Mouse (Mus musculus) CH12.LX (cell line): ENCODE measurements at regions not wholly inside any gene's neighbourhood (a gene's known extent, or its start where the extent isn't known, plus 50 kb on each side); places are given as distances from the start of the nearest gene placed in this dataset.
A peak's percentile ranks its signal among the peaks of the same experiment; 100 is the strongest.

Experiments
- DNase-seq: peaks from one replicate; pipeline ENCODE4 v3.0.0-alpha.2; 2013; ENCODE audit errors: extremely low read depth
- H3K27ac ChIP-seq: 2 replicates; pipeline ENCODE4 v1.5.1; 2012; ENCODE audit warnings: low read depth, mild to moderate bottlenecking, control low read depth, moderate library complexity; ENCODE audit not compliant: insufficient read depth
- H3K27me3 ChIP-seq: replicated peaks from 2 replicates; pipeline ENCODE3; 2012; ENCODE audit warnings: inconsistent platforms
- H3K36me3 ChIP-seq, 2 experiments: replicated peaks in 1 of 2; 2 replicates each; pipeline versions ENCODE3 to v1.6.1; 2012; ENCODE audit warnings: inconsistent platforms in 1 of 2, low read length in 1 of 2, mild to moderate bottlenecking in 1 of 2, mixed read lengths in 1 of 2, moderate library complexity in 1 of 2; ENCODE audit not compliant: control insufficient read depth in 1 of 2, insufficient read depth in 1 of 2
- H3K4me1 ChIP-seq, 2 experiments: 2 replicates each; pipeline ENCODE4 v1.6.1; 2012; ENCODE audit warnings: inconsistent platforms in 1 of 2, moderate library complexity in 1 of 2; ENCODE audit not compliant: insufficient read depth in 2 of 2, control insufficient read depth in 1 of 2
- H3K4me2 ChIP-seq: 2 replicates; pipeline ENCODE4 v1.6.1; 2012; ENCODE audit warnings: low read depth, mild to moderate bottlenecking, control low read depth; ENCODE audit not compliant: poor library complexity, insufficient read depth, severe bottlenecking
- H3K4me3 ChIP-seq, 3 experiments: fragments of 150-350 bp in 1 of 3; sonication (generic) in 1 of 3; replicated peaks in 1 of 3; 2 replicates each; pipeline versions ENCODE3 to v1.5.1; 2011 to 2012; ENCODE audit warnings: low read depth in 2 of 3, low read length in 2 of 3, mild to moderate bottlenecking in 2 of 3, moderate library complexity in 2 of 3, control low read depth in 1 of 3, improper control_type of control experiment in 1 of 3, inconsistent platforms in 1 of 3, mixed read lengths in 1 of 3; ENCODE audit not compliant: poor library complexity in 1 of 3
- H3K79me2 ChIP-seq: replicated peaks from 2 replicates; pipeline ENCODE4 v1.6.1; 2012; ENCODE audit warnings: mild to moderate bottlenecking, moderate library complexity; ENCODE audit not compliant: control insufficient read depth, poor library complexity, insufficient read depth, severe bottlenecking; ENCODE audit errors: extremely low read depth
- H3K9ac ChIP-seq: 2 replicates; pipeline ENCODE4 v1.6.1; 2012; ENCODE audit warnings: low read depth, mild to moderate bottlenecking, control low read depth, moderate library complexity; ENCODE audit not compliant: insufficient read depth
- H3K9me3 ChIP-seq: replicated peaks from 2 replicates; pipeline ENCODE3; 2012; ENCODE audit warnings: low read length, inconsistent platforms, mixed read lengths
- BHLHE40 ChIP-seq: IDR thresholded peaks from 2 replicates; pipeline ENCODE4 v1.6.1; 2011; ENCODE audit warnings: mild to moderate bottlenecking, low read depth, low read length, improper control_type of control experiment
- CHD1 ChIP-seq: IDR thresholded peaks from 2 replicates; pipeline ENCODE4 v1.6.1; 2012; ENCODE audit warnings: low read depth, low read length, improper control_type of control experiment, inconsistent platforms
- CHD2 ChIP-seq: IDR thresholded peaks from 2 replicates; pipeline ENCODE4 v1.6.1; 2011; ENCODE audit warnings: low read length, improper control_type of control experiment
- CTCF ChIP-seq, 2 experiments: IDR thresholded peaks in 1 of 2; conservative IDR thresholded peaks in 1 of 2; 2 replicates each; pipeline ENCODE4 v1.5.1; 2011 to 2012; ENCODE audit warnings: low read depth in 2 of 2, low read length in 2 of 2, improper control_type of control experiment in 1 of 2, inconsistent platforms in 1 of 2, mild to moderate bottlenecking in 1 of 2, moderate library complexity in 1 of 2
- GABPA ChIP-seq: IDR thresholded peaks from 2 replicates; pipeline ENCODE4 v1.6.1; 2012; ENCODE audit warnings: low read depth, low read length, improper control_type of control experiment, inconsistent platforms; ENCODE audit not compliant: insufficient replicate concordance
- IRF4 ChIP-seq: IDR thresholded peaks from 2 replicates; pipeline ENCODE4 v1.6.1; 2014; ENCODE audit warnings: low read depth, mild to moderate bottlenecking, inconsistent platforms, low read length, improper control_type of control experiment
- JUN ChIP-seq: IDR thresholded peaks from 2 replicates; pipeline ENCODE4 v1.6.1; 2011; ENCODE audit warnings: low read depth, mild to moderate bottlenecking, low read length, improper control_type of control experiment, moderate library complexity; ENCODE audit not compliant: insufficient read depth
- KAT2A ChIP-seq: IDR thresholded peaks from 2 replicates; pipeline ENCODE4 v1.6.1; 2012; ENCODE audit warnings: low read length, improper control_type of control experiment, inconsistent platforms; ENCODE audit not compliant: insufficient replicate concordance
- MAFK ChIP-seq: IDR thresholded peaks from 2 replicates; pipeline ENCODE4 v1.6.1; 2011; ENCODE audit warnings: low read length, improper control_type of control experiment; ENCODE audit not compliant: insufficient replicate concordance
- MAX ChIP-seq: IDR thresholded peaks from 2 replicates; pipeline ENCODE4 v1.6.1; 2011; ENCODE audit warnings: low read length, improper control_type of control experiment
- MAZ ChIP-seq: IDR thresholded peaks from 2 replicates; pipeline ENCODE4 v1.6.1; 2012; ENCODE audit warnings: low read depth, mild to moderate bottlenecking, inconsistent platforms, low read length, improper control_type of control experiment, moderate library complexity
- MEF2A ChIP-seq: IDR thresholded peaks from 2 replicates; pipeline ENCODE4 v1.6.1; 2014; ENCODE audit warnings: low read depth, mild to moderate bottlenecking, inconsistent platforms, low read length, improper control_type of control experiment, borderline replicate concordance
- MXI1 ChIP-seq: IDR thresholded peaks from 2 replicates; pipeline ENCODE4 v1.6.1; 2011; ENCODE audit warnings: mild to moderate bottlenecking, low read depth, low read length, improper control_type of control experiment
- NELFE ChIP-seq: IDR thresholded peaks from 2 replicates; pipeline ENCODE4 v1.6.1; 2011; ENCODE audit warnings: low read depth, low read length, improper control_type of control experiment
- NRF1 ChIP-seq: IDR thresholded peaks from 2 replicates; pipeline ENCODE4 v1.6.1; 2014; ENCODE audit warnings: low read depth, mild to moderate bottlenecking, inconsistent platforms, low read length, improper control_type of control experiment, moderate library complexity
- POLR2A ChIP-seq: IDR thresholded peaks from 2 replicates; pipeline ENCODE4 v1.6.1; 2011; ENCODE audit warnings: low read depth, mild to moderate bottlenecking, improper control_type of control experiment, low read length
- RAD21 ChIP-seq: IDR thresholded peaks from 2 replicates; pipeline ENCODE4 v1.6.1; 2011; ENCODE audit warnings: low read depth, mild to moderate bottlenecking, low read length, improper control_type of control experiment, moderate library complexity
- SIN3A ChIP-seq: IDR thresholded peaks from 2 replicates; pipeline ENCODE4 v1.6.1; 2012; ENCODE audit warnings: low read length, improper control_type of control experiment, inconsistent platforms
- SMC3 ChIP-seq: IDR thresholded peaks from 2 replicates; pipeline ENCODE4 v1.6.1; 2011; ENCODE audit warnings: low read depth, low read length, improper control_type of control experiment
- TCF12 ChIP-seq: IDR thresholded peaks from 2 replicates; pipeline ENCODE4 v1.6.1; 2014; ENCODE audit warnings: low read depth, mild to moderate bottlenecking, inconsistent platforms, low read length, improper control_type of control experiment
- USF1 ChIP-seq: IDR thresholded peaks from 2 replicates; pipeline ENCODE4 v1.6.1; 2014; ENCODE audit warnings: low read depth, mild to moderate bottlenecking, inconsistent platforms, low read length, improper control_type of control experiment
- USF2 ChIP-seq: conservative IDR thresholded peaks from 2 replicates; pipeline ENCODE4 v1.6.1; 2011; ENCODE audit warnings: low read depth, low read length, improper control_type of control experiment
- ZNF384 ChIP-seq: IDR thresholded peaks from 2 replicates; pipeline ENCODE4 v1.6.1; 2012; ENCODE audit warnings: low read depth, low read length, improper control_type of control experiment, inconsistent platforms
- dilution Hi-C: fragments of 300-500 bp; cut with MboI; formaldehyde crosslinking; loops from 2 replicates; pipeline ENCODE4 v1.14.3; 2020; ENCODE audit warnings: low sequenced_read_pairs; ENCODE audit not compliant: extremely low pct_unique_long_range_greater_than_20kb, extremely low pct_ligation_motif_present
- in situ Hi-C: fragments of 300-500 bp; cut with MboI; formaldehyde crosslinking; loops from 3 replicates; pipeline ENCODE4 v1.14.3; 2019; ENCODE audit warnings: low sequenced_read_pairs, low pct_ligation_motif_present, low pct_unique_long_range_greater_than_20kb, mixed read lengths

- DNase-seq = no peak
- Histone ChIP-seq H3K36me3 (no peaks in the 10 kb centered on the region), H3K4me3 (no peak overlapping the region), H3K4me2 (no peak overlapping the region), H3K9ac (0 out of 2 replicates have a peak overlapping the region, but pooled peaks have one; percentile 28), H3K27ac (peak overlapping the region; percentile 84), H3K79me2 (no peaks in the 10 kb centered on the region), H3K27me3 (no peaks in the 10 kb centered on the region), H3K9me3 (no peaks in the 10 kb centered on the region), H3K4me1 (peaks cover 35 to 77% of the 10 kb centered on the region in 2 experiments)
- in situ Hi-C loops = loop anchor here (5.0 kb wide), 1 partner anchor 72 kb away; no protein-coding TSS in a partner anchor
- TF ChIP-seq USF2 = no peak
- TF ChIP-seq BHLHE40 = no peak
- peak; percentile 91 for TF ChIP-seq ZNF384
- no peak for TF ChIP-seq POLR2A
- no peak for TF ChIP-seq GABPA
- TF ChIP-seq MAZ = no peak
- TF ChIP-seq MEF2A = no peak
- TF ChIP-seq USF1 = no peak
- no peak for TF ChIP-seq KAT2A
- TF ChIP-seq NELFE = no peak
- TF ChIP-seq TCF12 = no peak
- no peak for TF ChIP-seq MXI1
- peak; percentile 13; the same call in 1 of the 2 replicates for TF ChIP-seq SMC3
- TF ChIP-seq MAFK = no peak
- no peak for TF ChIP-seq SIN3A
- dilution Hi-C loops = no loop called here
These were observed 78.2 kb downstream of the Cxcr4 start for GRCm38 (mm10) chr1:128513911-128514310.

DNA sequence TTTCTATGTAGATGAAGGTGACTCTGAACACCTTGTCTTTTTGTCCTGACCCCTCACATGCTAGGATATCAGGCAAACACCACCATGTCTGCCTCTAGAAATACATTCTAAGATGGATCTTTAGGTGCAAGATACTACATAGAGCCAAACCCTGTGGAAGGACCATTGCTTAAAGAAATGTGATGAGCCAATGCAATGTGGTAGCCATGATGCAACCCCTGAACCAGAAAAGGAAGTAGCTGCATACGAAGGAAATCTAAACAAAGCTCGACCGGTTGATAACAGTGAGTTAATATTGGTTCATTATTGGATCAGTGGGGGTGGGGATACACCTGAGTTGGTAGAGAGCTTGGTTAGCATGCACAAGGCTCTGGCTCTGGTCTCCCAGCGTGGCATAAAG, 78.9 kb downstream of the Cxcr4 start:
- H3K9me3 ChIP-seq = no peaks in the 10 kb centered on the region
- no peaks in the 10 kb centered on the region for H3K79me2 ChIP-seq
- no peak overlapping the region for H3K4me2 ChIP-seq
- H3K4me1 ChIP-seq = peaks cover 36 to 77% of the 10 kb centered on the region in 2 experiments
- no peaks in the 10 kb centered on the region for H3K27me3 ChIP-seq
- no peak for DNase-seq
- in situ Hi-C loops (loop anchor here (5.0 kb wide), 1 partner anchor 71 kb away; no protein-coding TSS in a partner anchor), dilution Hi-C loops (no loop called here)
- H3K36me3 ChIP-seq = no peaks in the 10 kb centered on the region
- H3K27ac ChIP-seq = 0 out of 2 replicates have a peak overlapping the region, but pooled peaks have one; percentile 9
- TF ChIP-seq CHD1 = no peak
- TF ChIP-seq CTCF (conservative IDR thresholded peaks at IDR 0.05 in 1 of 2, IDR thresholded peaks at IDR 0.05 in 1 of 2; ENCODE audit: low read depth in 2 of 2, low read length in 2 of 2) = no peak
- TF ChIP-seq MAX = no peak
- TF ChIP-seq RAD21 = no peak
- TF ChIP-seq NRF1 = no peak
- TF ChIP-seq CHD2 = no peak
- no peak for TF ChIP-seq JUN
- TF ChIP-seq SMC3 = no peak
- no peak for TF ChIP-seq GABPA
- TF ChIP-seq MAFK = no peak
- no peak for TF ChIP-seq ZNF384
- no peak for TF ChIP-seq IRF4
- H3K4me3 ChIP-seq = no peak overlapping the region
- no peak overlapping the region for H3K9ac ChIP-seq
